Mouse (Mus musculus) lung, embryonic 14.5 days (tissue): Measurements from ENCODE around the gene Ncoa5. TPM values are rescaled to one million over a fixed set of nuclear protein-coding genes. Genes with fewer than 3 reads are reported as not detected.
A peak's percentile ranks its signal among the peaks of the same experiment; 100 is the strongest.

Source experiments
- ATAC-seq: fragments of 200-750 bp; cut with Nextera tagmentation; 2 replicates; pipeline ENCODE4 v1.8.0; 2017; ENCODE audit warnings: mild to moderate bottlenecking, moderate TSS enrichment, moderate library complexity; ENCODE audit not compliant: insufficient read depth
- DNase-seq: peaks from one replicate; pipeline ENCODE4 v3.0.0-alpha.2; 2015
- H3K27ac ChIP-seq: fragments of 300-500 bp; sonication (generic); 2 replicates; pipeline ENCODE4 v1.5.1; 2014; ENCODE audit warnings: low read depth, mild to moderate bottlenecking, moderate library complexity
- H3K27me3 ChIP-seq: fragments of 300-500 bp; sonication (generic); 2 replicates; pipeline ENCODE4 v1.6.1; 2014; ENCODE audit warnings: low read length, control low read depth; ENCODE audit not compliant: insufficient read depth
- H3K36me3 ChIP-seq: fragments of 300-500 bp; sonication (generic); 2 replicates; pipeline ENCODE4 v1.6.1; 2014; ENCODE audit warnings: control low read depth; ENCODE audit not compliant: insufficient read depth
- H3K4me1 ChIP-seq: fragments of 300-500 bp; sonication (generic); 2 replicates; pipeline ENCODE4 v1.6.1; 2014; ENCODE audit warnings: antibody characterized with exemption, control low read depth; ENCODE audit not compliant: insufficient read depth
- H3K4me2 ChIP-seq: fragments of 300-500 bp; sonication (generic); 2 replicates; pipeline ENCODE4 v1.6.1; 2014; ENCODE audit warnings: mild to moderate bottlenecking
- H3K4me3 ChIP-seq: fragments of 300-500 bp; sonication (generic); 2 replicates; pipeline ENCODE4 v1.5.1; 2014; ENCODE audit warnings: low read depth, low read length
- H3K9ac ChIP-seq: fragments of 300-500 bp; sonication (generic); 2 replicates; pipeline ENCODE4 v1.6.1; 2014
- H3K9me3 ChIP-seq: fragments of 300-500 bp; sonication (generic); 2 replicates; pipeline ENCODE4 v1.6.1; 2016; ENCODE audit warnings: low read depth, low read length, control low read depth
- CTCF ChIP-seq: IDR thresholded peaks from 2 replicates; pipeline ENCODE4 v1.5.1; 2016; ENCODE audit warnings: antibody characterized with exemption, low read depth
- WGBS: fragments of 180-500 bp; shearing (Covaris S2); extraction: QIAGEN DNeasy Blood & Tissue Kit; methylation state at CpG from one replicate; pipeline ENCODE4 v1.1.7; 2014; 5-methylcytosine and 5-hydroxymethylcytosine counted together
- polyA plus RNA-seq: library from polyadenylated mRNA; unstranded; fragments of >200 nt; fragmentation: Nextera tagmentation; extraction: Ambion mirVana; gene quantifications from 2 replicates; pipeline ENCODE4 v1.2.1, GENCODE M21; 2014

The Ncoa5 gene
- polyA plus RNA-seq, 1 experiment from 2014 or later, result 81.6 TPM

- Histone ChIP-seq H3K27ac (no peak overlapping the region), H3K27me3 (no peaks in the 10 kb centered on the region), H3K9ac (no peak overlapping the region), H3K4me3 (no peak overlapping the region), H3K4me1 (no peaks in the 10 kb centered on the region), H3K36me3 (peaks cover 100% of the 10 kb centered on the region), H3K4me2 (no peak overlapping the region), H3K9me3 (no peaks in the 10 kb centered on the region)
- DNase-seq (no peak), ATAC-seq (no peak)
- TF ChIP-seq CTCF, result no peak
- 83% methylated on average over 10 of the region's 10 CpGs for WGBS
These were observed 30.4 kb downstream of the Ncoa5 start for GRCm38 (mm10) chr2:165004237-165004636.

GRCm38 (mm10) chr2:165003108-165003507 is 31.6 kb downstream of the Ncoa5 start:
- Histone ChIP-seq H3K9ac (no peak overlapping the region), H3K27ac (no peak overlapping the region), H3K4me3 (no peak overlapping the region), H3K4me2 (no peak overlapping the region), H3K36me3 (peaks cover 93% of the 10 kb centered on the region), H3K27me3 (peaks cover 10% of the 10 kb centered on the region; the same call in 1 of the 2 replicates), H3K4me1 (peaks cover under 1% of the 10 kb centered on the region; the same call in 1 of the 2 replicates), H3K9me3 (no peaks in the 10 kb centered on the region)
- no peak for ATAC-seq
- WGBS, result 87% methylated on average over 3 of the region's 3 CpGs
- DNase-seq, result no peak
- no peak for TF ChIP-seq CTCF

- Histone ChIP-seq H3K4me3 (no peak overlapping the region), H3K27me3 (peaks cover 22% of the 10 kb centered on the region), H3K36me3 (peaks cover 82% of the 10 kb centered on the region), H3K4me1 (peaks cover 7% of the 10 kb centered on the region; the same call in 1 of the 2 replicates), H3K9ac (no peak overlapping the region), H3K4me2 (no peak overlapping the region), H3K27ac (no peak overlapping the region), H3K9me3 (no peaks in the 10 kb centered on the region)
- ATAC-seq (no peak), DNase-seq (no peak)
- peak; percentile 14; the same call in 1 of the 2 replicates for TF ChIP-seq CTCF
- WGBS, result 88% methylated on average over 13 of the region's 13 CpGs
These were observed 32.7 kb downstream of the Ncoa5 start for GRCm38 (mm10) chr2:165001958-165002357.

- Histone ChIP-seq H3K27ac (no peak overlapping the region), H3K9me3 (no peaks in the 10 kb centered on the region), H3K4me2 (peak overlapping the region; percentile 64), H3K36me3 (peaks cover 41% of the 10 kb centered on the region), H3K9ac (peak overlapping the region; percentile 42; the same call in 1 of the 2 replicates), H3K27me3 (peaks cover 37% of the 10 kb centered on the region), H3K4me1 (peaks cover 7% of the 10 kb centered on the region; the same call in 1 of the 2 replicates), H3K4me3 (peak overlapping the region; percentile 30)
- 1% methylated on average over 52 of the region's 52 CpGs for WGBS
- ATAC-seq (peak; percentile 54), DNase-seq (peak; percentile 69)
- TF ChIP-seq CTCF, result no peak
These were observed 36.8 kb downstream of the Ncoa5 start for GRCm38 (mm10) chr2:164997721-164998428.

GRCm38 (mm10) chr2:164996848-164997720 is 37.6 kb downstream of the Ncoa5 start:
- Histone ChIP-seq H3K27ac (no peak overlapping the region), H3K4me1 (peaks cover 7% of the 10 kb centered on the region; the same call in 1 of the 2 replicates), H3K9ac (peak overlapping the region; percentile 42; the same call in 1 of the 2 replicates), H3K4me3 (peak overlapping the region; percentile 30), H3K4me2 (peak overlapping the region; percentile 64), H3K36me3 (peaks cover 33% of the 10 kb centered on the region), H3K9me3 (no peaks in the 10 kb centered on the region), H3K27me3 (peaks cover 37% of the 10 kb centered on the region)
- ATAC-seq, result 0 out of 2 replicates have a peak, but pooled peaks have one; percentile 14
- TF ChIP-seq CTCF, result no peak
- 12% methylated on average over 39 of the region's 49 CpGs for WGBS
- DNase-seq, result peak; percentile 37

GRCm38 (mm10) chr2:164995976-164996375 is 38.7 kb downstream of the Ncoa5 start:
- no peak for TF ChIP-seq CTCF
- Histone ChIP-seq H3K27ac (no peak overlapping the region), H3K4me3 (no peak overlapping the region), H3K27me3 (peaks cover 37% of the 10 kb centered on the region), H3K4me2 (no peak overlapping the region), H3K9me3 (no peaks in the 10 kb centered on the region), H3K9ac (no peak overlapping the region), H3K4me1 (peaks cover 7% of the 10 kb centered on the region; the same call in 1 of the 2 replicates), H3K36me3 (peaks cover 22% of the 10 kb centered on the region)
- 70% methylated on average over 11 of the region's 11 CpGs for WGBS
- no peak for DNase-seq
- no peak for ATAC-seq
